Mouse (Mus musculus) erythroblast, embryonic 14.5 days (primary cell): ENCODE measurements around the gene Rwdd1.

Experiments used
- GATA1 ChIP-seq: IDR thresholded peaks from 2 replicates; pipeline ENCODE4 v1.6.1; 2012; ENCODE audit warnings: low read length, inconsistent platforms, mixed read lengths
- TAL1 ChIP-seq: IDR thresholded peaks from 3 replicates; pipeline ENCODE4 v1.6.1; 2012; ENCODE audit warnings: low read length, inconsistent platforms, mixed read lengths

DNA sequence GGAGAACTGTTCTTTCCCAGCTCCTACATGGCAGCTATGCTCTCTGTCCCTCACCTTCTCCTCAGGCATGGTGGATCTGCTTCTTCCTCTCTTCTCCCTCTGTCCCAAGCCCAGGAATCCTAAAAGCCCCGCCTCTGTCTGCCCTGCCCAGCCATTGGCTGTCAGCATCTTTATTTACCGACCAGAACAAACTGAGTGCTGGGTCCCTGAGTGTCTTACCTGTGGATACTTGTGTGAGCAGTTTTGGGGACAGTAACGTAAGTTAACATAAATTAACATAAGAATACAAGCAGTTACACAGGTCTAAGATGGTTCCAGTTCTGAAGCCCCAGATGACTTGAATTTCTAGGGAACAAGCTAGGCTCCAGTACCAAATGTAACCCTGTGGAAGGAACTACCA lies 47.2 kb upstream of the Rwdd1 start:
- TF ChIP-seq GATA1 (no peak), TAL1 (no peak)
